Mouse (Mus musculus) CD8-positive naive resting alpha-beta T cell, adult 2 months (primary cell): ENCODE measurements around the gene Kif13a.

Experiments
- DNase-seq, 2 experiments: peaks; one replicate each; pipeline ENCODE4 v3.0.0; 2022; ENCODE audit warnings: low read depth in 2 of 2, low spot score in 2 of 2

Kif13a gene

GRCm38 (mm10) chr13:46884898-46885758 is 44.5 kb downstream of the Kif13a start:
- no peak for DNase-seq

- no peak for DNase-seq
Observed at GRCm38 (mm10) chr13:46883976-46884375, 45.7 kb downstream of the Kif13a start.

GRCm38 (mm10) chr13:46883381-46883780 is 46.3 kb downstream of the Kif13a start:
- DNase-seq, result no peak

GRCm38 (mm10) chr13:46880736-46881135 is 48.9 kb downstream of the Kif13a start:
- no peak for DNase-seq

- DNase-seq, result no peak
Observed at GRCm38 (mm10) chr13:46880243-46880642, 49.4 kb downstream of the Kif13a start.

- no peak for DNase-seq
Observed at GRCm38 (mm10) chr13:46877049-46877448, 52.6 kb downstream of the Kif13a start.

- no peak for DNase-seq
Observed at GRCm38 (mm10) chr13:46875377-46875776, 54.3 kb downstream of the Kif13a start.

- no peak for DNase-seq
Observed at GRCm38 (mm10) chr13:46872732-46873131, 56.9 kb downstream of the Kif13a start.

GRCm38 (mm10) chr13:46872194-46872593 is 57.5 kb downstream of the Kif13a start:
- no peak for DNase-seq

- DNase-seq, result no peak
Observed at GRCm38 (mm10) chr13:46869464-46869863, 60.2 kb downstream of the Kif13a start.

GRCm38 (mm10) chr13:46863169-46863748 is 66.4 kb downstream of the Kif13a start:
- DNase-seq, result no peak

GRCm38 (mm10) chr13:46859876-46860275 is 69.8 kb downstream of the Kif13a start:
- no peak for DNase-seq

GRCm38 (mm10) chr13:46859173-46859572 is 70.5 kb downstream of the Kif13a start:
- DNase-seq, result no peak

GRCm38 (mm10) chr13:46858835-46859152 is 70.9 kb downstream of the Kif13a start:
- DNase-seq, result no peak

GRCm38 (mm10) chr13:46858143-46858834 is 71.4 kb downstream of the Kif13a start:
- DNase-seq, result no peak

GRCm38 (mm10) chr13:46854456-46854855 is 75.2 kb downstream of the Kif13a start:
- DNase-seq, result no peak

- no peak for DNase-seq
Observed at GRCm38 (mm10) chr13:46852470-46852869, 77.2 kb downstream of the Kif13a start.

- DNase-seq, result no peak
Observed at GRCm38 (mm10) chr13:46845456-46845855, 84.2 kb downstream of the Kif13a start.

- no peak for DNase-seq
Observed at GRCm38 (mm10) chr13:46844561-46845235, 85.0 kb downstream of the Kif13a start.

- DNase-seq, result no peak
Observed at GRCm38 (mm10) chr13:46843646-46844045, 86.0 kb downstream of the Kif13a start.

GRCm38 (mm10) chr13:46842185-46842584 is 87.5 kb downstream of the Kif13a start:
- DNase-seq, result no peak

- no peak for DNase-seq
Observed at GRCm38 (mm10) chr13:46841668-46842067, 88.0 kb downstream of the Kif13a start.
